In genomic region chr8:83782832-83783558, GRCm38 (mm10) we compare ENCODE assay signal across 8 mouse cellular contexts. TPM values are rescaled to one million over a fixed set of nuclear protein-coding genes. Genes with fewer than 3 reads are reported as not detected.
DNase-seq lines count a peak whose midpoint lies in the region; ATAC-seq lines count a peak whose summit lies in the region.

No protein-coding gene starts in this region.

- 18% methylated on average over 28 of the region's 28 CpGs for WGBS in intestine, embryonic 16.5 days
- WGBS in midbrain, embryonic 10.5 days: 16% methylated on average over 28 of the region's 28 CpGs

- H3K9ac ChIP-seq in intestine, embryonic 16.5 days (ENCODE audit: low read depth, low read length): no peak overlapping the region

- H3K27ac ChIP-seq in intestine, embryonic 16.5 days (ENCODE audit: low read length): no peak overlapping the region
- no peak overlapping the region for H3K27ac ChIP-seq in midbrain, embryonic 10.5 days (replicated peaks)

- H3K4me3 ChIP-seq in intestine, embryonic 16.5 days (ENCODE audit: low read length): no peak overlapping the region
- H3K4me3 ChIP-seq in midbrain, embryonic 10.5 days: peak overlapping the region; percentile 27; the same call in 1 of the 2 replicates

- H3K4me1 ChIP-seq in intestine, embryonic 16.5 days (ENCODE audit: control insufficient read depth, insufficient read depth, low read length): peaks cover 12% of the 10 kb centered on the region
- peaks cover 4% of the 10 kb centered on the region for H3K4me1 ChIP-seq in midbrain, embryonic 10.5 days

- DNase-seq in adrenal gland, adult 2 months: peak; percentile 89
- DNase-seq in embryo, embryonic 9.5 days (ENCODE audit: extremely low spot score): peak; percentile 80
- peak; percentile 79 to 80 for DNase-seq in gastrocnemius, postnatal 4 days (ENCODE audit: low spot score in 2 of 2)
- DNase-seq in left cerebral cortex, postnatal 25 days (ENCODE audit: low spot score in 2 of 2): peak; percentile 88 to 91
- DNase-seq in midbrain, embryonic 10.5 days (ENCODE audit: low spot score): peak; percentile 79
- DNase-seq in right cerebral cortex, postnatal 25 days: peak; percentile 87
- peak; percentile 80 for DNase-seq in urinary bladder, postnatal 25 days (ENCODE audit: low spot score)

- H3K36me3 ChIP-seq in intestine, embryonic 16.5 days (ENCODE audit: control insufficient read depth, insufficient read depth, low read length): no peaks in the 10 kb centered on the region
- H3K36me3 ChIP-seq in midbrain, embryonic 10.5 days: no peaks in the 10 kb centered on the region

- H3K4me2 ChIP-seq in intestine, embryonic 16.5 days (ENCODE audit: low read depth, low read length): 0 out of 2 replicates have a peak overlapping the region, but pooled peaks have one; percentile 18

- H3K9me3 ChIP-seq in intestine, embryonic 16.5 days (ENCODE audit: control insufficient read depth, low read length): no peaks in the 10 kb centered on the region
- no peaks in the 10 kb centered on the region for H3K9me3 ChIP-seq in midbrain, embryonic 10.5 days (replicated peaks)

- intact Hi-C loops in left cerebral cortex, postnatal 25 days (cut with DNase I): loop anchor here (1.0 to 2.0 kb wide), 4 partner anchors 92 to 172 kb away; partner anchors contain the start of genes Asf1b and Gm10644

- H3K27me3 ChIP-seq in intestine, embryonic 16.5 days (replicated peaks; ENCODE audit: control insufficient read depth, insufficient read depth, low read length): no peaks in the 10 kb centered on the region
- peaks cover 13% of the 10 kb centered on the region; the same call in 1 of the 2 replicates for H3K27me3 ChIP-seq in midbrain, embryonic 10.5 days (ENCODE audit: low read depth, poor library complexity, severe bottlenecking)

- ATAC-seq in intestine, embryonic 16.5 days: peak; percentile 71

RNA-seq across cellular contexts. Expression of gene Adgre5, which starts 41.9 kb away (rescaled TPM):
- 10 to 100 TPM; 31.5 to 40.7 TPM for total RNA-seq in adrenal gland, adult 2 months (2021)
- 34.5 and 35.2 TPM in 2 replicates for polyA plus RNA-seq in adrenal gland, adult 2 months (2012; rRNA removed)
- 10 to 100 TPM; 82.7 to 83.4 TPM for total RNA-seq in gastrocnemius, postnatal 4 days (2021)
- 39.5 TPM in 2 replicates for polyA plus RNA-seq in intestine, embryonic 16.5 days (2015; fragmentation: Nextera tagmentation; extraction: Ambion mirVana)
- total RNA-seq in left cerebral cortex, postnatal 25 days (2021): 1 to 10 TPM; 9.0 to 9.6 TPM
- polyA plus RNA-seq in midbrain, embryonic 10.5 days (2016; fragmentation: Nextera tagmentation; extraction: Ambion mirVana): 8.0 and 13.4 TPM in 2 replicates
